ENCODE assay signal across 21 mouse cellular contexts in the genomic region with DNA sequence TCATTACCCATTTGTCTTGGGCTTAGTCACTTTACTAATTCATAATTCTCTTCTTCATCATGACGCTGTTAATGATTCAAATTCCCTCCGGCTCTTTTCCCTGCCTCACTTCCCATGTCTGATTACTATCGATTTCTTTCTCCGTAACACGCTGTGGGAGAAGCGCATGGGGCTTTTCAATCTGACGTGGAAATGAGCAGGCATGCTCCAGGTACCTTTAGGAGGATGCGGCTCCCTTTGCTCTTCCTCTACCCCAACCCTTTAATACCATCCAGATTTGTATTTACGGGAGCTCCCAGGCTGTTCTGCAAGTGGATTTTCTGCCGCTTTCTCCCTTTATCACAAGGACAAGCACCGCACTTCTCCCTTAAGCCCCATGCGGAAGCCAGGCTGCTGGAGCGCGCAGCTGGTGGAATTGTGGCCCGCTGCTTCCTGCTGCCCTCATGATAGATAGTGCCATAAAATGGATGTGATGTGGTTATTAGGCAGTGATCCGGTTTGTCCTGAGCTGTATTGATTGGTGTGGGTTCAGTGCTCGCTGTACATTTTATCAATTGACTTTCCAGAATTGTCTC.
DNase-seq lines count a peak whose midpoint lies in the region; ATAC-seq and TF ChIP-seq lines count a peak whose summit lies in the region.
"Had no signal": no experiment of that assay in that cellular context is flagged by ENCODE, and none has a peak within 500 bp of the region (broad histone marks: within the 10 kb centered on the region; RNA-seq: fewer than 3 reads in every experiment).

No protein-coding gene starts in this region.

- no peak overlapping the region for H3K4me2 ChIP-seq in midbrain, embryonic 12.5 days (replicated peaks)
- peak overlapping the region; percentile 31; the same call in 1 of the 2 replicates for H3K4me2 ChIP-seq in hindbrain, postnatal 0 days (ENCODE audit: low read depth, low read length)
- H3K4me2 ChIP-seq in neural tube, embryonic 13.5 days: peak overlapping the region; percentile 48
- H3K4me2 ChIP-seq: forebrain, embryonic 12.5 days; heart, embryonic 13.5 days; intestine, embryonic 15.5 days; limb, embryonic 15.5 days; liver, embryonic 15.5 days had no signal

- peak overlapping the region; percentile 52 for H3K27ac ChIP-seq in midbrain, embryonic 12.5 days (replicated peaks)
- H3K27ac ChIP-seq in midbrain, embryonic 10.5 days (replicated peaks): no peak overlapping the region
- no peak overlapping the region for H3K27ac ChIP-seq in hindbrain, postnatal 0 days
- H3K27ac ChIP-seq in neural tube, embryonic 13.5 days (replicated peaks): peak overlapping the region; percentile 77
- H3K27ac ChIP-seq: embryonic facial prominence, embryonic 10.5 days; forebrain, embryonic 12.5 days; heart, embryonic 13.5 days; intestine, embryonic 15.5 days; limb, embryonic 15.5 days; liver, embryonic 15.5 days had no signal

- no peak overlapping the region for H3K9ac ChIP-seq in midbrain, embryonic 12.5 days (replicated peaks)
- no peak overlapping the region for H3K9ac ChIP-seq in hindbrain, postnatal 0 days (replicated peaks; ENCODE audit: low read length)
- peak overlapping the region; percentile 31; the same call in 1 of the 2 replicates for H3K9ac ChIP-seq in neural tube, embryonic 13.5 days
- H3K9ac ChIP-seq: forebrain, embryonic 12.5 days; heart, embryonic 13.5 days; intestine, embryonic 15.5 days; limb, embryonic 15.5 days; liver, embryonic 15.5 days had no signal

- no peaks in the 10 kb centered on the region for H3K9me3 ChIP-seq in midbrain, embryonic 12.5 days
- no peaks in the 10 kb centered on the region for H3K9me3 ChIP-seq in midbrain, embryonic 10.5 days (replicated peaks)
- no peaks in the 10 kb centered on the region for H3K9me3 ChIP-seq in hindbrain, postnatal 0 days (ENCODE audit: low read length)
- no peaks in the 10 kb centered on the region for H3K9me3 ChIP-seq in neural tube, embryonic 13.5 days
- H3K9me3 ChIP-seq: forebrain, embryonic 12.5 days; heart, embryonic 13.5 days; intestine, embryonic 15.5 days; limb, embryonic 15.5 days; liver, embryonic 15.5 days had no signal

- ATAC-seq in midbrain, embryonic 12.5 days (ENCODE audit: low FRiP score, low read depth): no peak
- ATAC-seq in hindbrain, postnatal 0 days: no peak
- ATAC-seq in neural tube, embryonic 13.5 days (ENCODE audit: low read depth): peak; percentile 81; the same call in 1 of the 2 replicates
- ATAC-seq: intestine, embryonic 15.5 days had no signal

- DNase-seq in embryo, embryonic 10.5 days (ENCODE audit: low spot score): peak; percentile 22
- no peak for DNase-seq in embryo, embryonic 10 days (ENCODE audit: low spot score)
- DNase-seq in midbrain, embryonic 10.5 days (ENCODE audit: low spot score): no peak
- DNase-seq in hindbrain, postnatal 0 days (ENCODE audit: low spot score): peak; percentile 29
- no peak for DNase-seq in urinary bladder, postnatal 25 days (ENCODE audit: low spot score)
- DNase-seq in thymus, postnatal 14 days: no peak
- DNase-seq: adrenal gland, adult 2 months; cerebellum, adult 9-11 months; gastrocnemius, postnatal 10 days; heart, adult 18-20 months; kidney, postnatal 10 days; right cerebral cortex, adult 18-20 months; thymus, postnatal 4 days had no signal

- no peak for TF ChIP-seq CTCF in hindbrain, postnatal 0 days (IDR thresholded peaks at IDR 0.05; ENCODE audit: low read depth)

- no peaks in the 10 kb centered on the region for H3K36me3 ChIP-seq in midbrain, embryonic 12.5 days
- H3K36me3 ChIP-seq in midbrain, embryonic 10.5 days: no peaks in the 10 kb centered on the region
- no peaks in the 10 kb centered on the region for H3K36me3 ChIP-seq in hindbrain, postnatal 0 days (ENCODE audit: insufficient read depth, low read length)
- H3K36me3 ChIP-seq in neural tube, embryonic 13.5 days: no peaks in the 10 kb centered on the region
- H3K36me3 ChIP-seq: embryonic facial prominence, embryonic 10.5 days; forebrain, embryonic 12.5 days; heart, embryonic 13.5 days; intestine, embryonic 15.5 days; limb, embryonic 15.5 days; liver, embryonic 15.5 days had no signal

- no peaks in the 10 kb centered on the region for H3K4me1 ChIP-seq in midbrain, embryonic 12.5 days
- no peaks in the 10 kb centered on the region for H3K4me1 ChIP-seq in midbrain, embryonic 10.5 days
- no peaks in the 10 kb centered on the region for H3K4me1 ChIP-seq in hindbrain, postnatal 0 days (ENCODE audit: insufficient read depth, low read length)
- H3K4me1 ChIP-seq in neural tube, embryonic 13.5 days (replicated peaks): peaks cover 16% of the 10 kb centered on the region
- H3K4me1 ChIP-seq: embryonic facial prominence, embryonic 10.5 days; forebrain, embryonic 12.5 days; heart, embryonic 13.5 days; intestine, embryonic 15.5 days; limb, embryonic 15.5 days; liver, embryonic 15.5 days had no signal

- no peaks in the 10 kb centered on the region for H3K27me3 ChIP-seq in midbrain, embryonic 12.5 days
- no peaks in the 10 kb centered on the region for H3K27me3 ChIP-seq in midbrain, embryonic 10.5 days (ENCODE audit: low read depth, poor library complexity, severe bottlenecking)
- no peaks in the 10 kb centered on the region for H3K27me3 ChIP-seq in hindbrain, postnatal 0 days (ENCODE audit: insufficient read depth, low read length)
- H3K27me3 ChIP-seq in neural tube, embryonic 13.5 days: no peaks in the 10 kb centered on the region
- H3K27me3 ChIP-seq: forebrain, embryonic 12.5 days; heart, embryonic 13.5 days; intestine, embryonic 15.5 days; limb, embryonic 15.5 days; liver, embryonic 15.5 days had no signal

- 76% methylated on average over 17 of the region's 17 CpGs for WGBS in midbrain, embryonic 12.5 days
- WGBS in midbrain, embryonic 10.5 days: 90% methylated on average over 17 of the region's 17 CpGs
- 58% methylated on average over 17 of the region's 17 CpGs for WGBS in hindbrain, postnatal 0 days
- WGBS in neural tube, embryonic 13.5 days: 25% methylated on average over 17 of the region's 17 CpGs

- H3K4me3 ChIP-seq in midbrain, embryonic 12.5 days: no peak overlapping the region
- H3K4me3 ChIP-seq in midbrain, embryonic 10.5 days: no peak overlapping the region
- H3K4me3 ChIP-seq in hindbrain, postnatal 0 days (ENCODE audit: low read length): no peak overlapping the region; the same call in 1 of the 2 replicates
- H3K4me3 ChIP-seq in neural tube, embryonic 13.5 days: peak overlapping the region; percentile 14
- H3K4me3 ChIP-seq: embryonic facial prominence, embryonic 10.5 days; forebrain, embryonic 12.5 days; heart, embryonic 13.5 days; intestine, embryonic 15.5 days; limb, embryonic 15.5 days; liver, embryonic 15.5 days had no signal

Comparison
In these comparisons a context has a peak if more than half of its experiments do, and no peak if none do; other contexts are left out.
1. DNase-seq: peak in embryo, embryonic 10.5 days (single experiment) and hindbrain, postnatal 0 days (single experiment); none in embryo, embryonic 10 days (single experiment), midbrain, embryonic 10.5 days (single experiment), urinary bladder, postnatal 25 days (single experiment) and thymus, postnatal 14 days (single experiment).
2. H3K27ac ChIP-seq: peak in midbrain, embryonic 12.5 days (single experiment) and neural tube, embryonic 13.5 days (single experiment); none in midbrain, embryonic 10.5 days (single experiment) and hindbrain, postnatal 0 days (single experiment).